Mouse (Mus musculus) central nervous system, embryonic 11.5 days (tissue): ENCODE results near the gene Calhm4. TPM values are rescaled to one million over a fixed set of nuclear protein-coding genes. Genes with fewer than 3 reads are reported as not detected.

Experiments used
- polyA plus RNA-seq: library from polyadenylated mRNA; depleted of rRNA; stranded (reverse); fragments of >200 nt; gene quantifications from 2 replicates; pipeline ENCODE4 v1.2.3, GENCODE M21; 2012; rRNA removed

Calhm4 gene
- polyA plus RNA-seq: not detected in 2 replicates

DNA sequence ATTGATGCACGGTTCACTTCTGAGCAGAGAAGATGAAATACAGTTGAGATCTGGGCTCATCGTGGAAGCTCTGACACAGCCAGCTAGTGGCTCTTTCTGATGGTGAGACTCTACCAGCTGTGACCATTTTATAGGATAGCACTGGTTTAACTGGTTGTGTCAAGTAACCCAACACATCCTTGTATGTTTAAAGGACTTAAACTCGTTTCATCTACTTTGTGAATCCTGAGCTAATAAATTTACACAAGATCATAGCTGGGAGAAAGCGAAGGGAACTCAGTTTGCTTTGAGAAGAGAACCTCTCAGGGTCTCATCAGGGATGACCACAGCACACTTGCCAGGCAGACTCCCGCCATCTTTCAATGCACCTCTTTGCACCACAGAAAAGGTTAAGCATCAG is at the start of gene Calhm4:
Gene Calhm4, minus strand, starts transcription at position 101 of the 400 bp plus-strand sequence.

GRCm38 (mm10) chr10:34037401-34037800 is 6.7 kb downstream of the Calhm4 start, which contains the start of gene Trappc3l:
Trappc3l (plus strand) TSS chr10:34037597.

GRCm38 (mm10) chr10:34019302-34020075 is 24.6 kb downstream of the Calhm4 start, which contains the start of gene Rwdd1:
Rwdd1 (minus strand) TSS chr10:34019624.

Other genes with a start within 250 kb of the Calhm4 start
- not detected in 2 replicates for gene Sult3a1, start 186.6 kb downstream of the Calhm4 start, polyA plus RNA-seq
- 0.15 and 0.30 TPM in 2 replicates for gene Rsph4a, start 139.2 kb downstream of the Calhm4 start, polyA plus RNA-seq
- 12.6 and 17.9 TPM in 2 replicates for gene Zup1, start 93.0 kb downstream of the Calhm4 start, polyA plus RNA-seq
- 99.2 and 166 TPM in 2 replicates for gene Rwdd1, start 24.7 kb downstream of the Calhm4 start, polyA plus RNA-seq
- gene Trappc3l, start 6.7 kb downstream of the Calhm4 start, polyA plus RNA-seq: not detected in 2 replicates
- 0.13 and 0.15 TPM in 2 replicates for gene Calhm5, start 52.2 kb upstream of the Calhm4 start, polyA plus RNA-seq
- gene Calhm6, start 83.7 kb upstream of the Calhm4 start, polyA plus RNA-seq: 0.14 and 0.50 TPM in 2 replicates
- gene Dse, start 163.4 kb upstream of the Calhm4 start, polyA plus RNA-seq: 11.9 and 24.6 TPM in 2 replicates
- 38.5 and 44.3 TPM in 2 replicates for gene Tspyl1, start 237.9 kb upstream of the Calhm4 start, polyA plus RNA-seq